Mouse (Mus musculus) heart, embryonic 12.5 days (tissue): ENCODE data around the gene Plekhm2. TPM values are rescaled to one million over a fixed set of nuclear protein-coding genes. Genes with fewer than 3 reads are reported as not detected.
A peak's percentile ranks its signal among the peaks of the same experiment; 100 is the strongest.

Source experiments
- ATAC-seq: fragments of 200-750 bp; cut with Nextera tagmentation; 2 replicates; pipeline ENCODE4 v1.8.0; 2017; ENCODE audit warnings: moderate TSS enrichment, moderate library complexity; ENCODE audit not compliant: insufficient number of reproducible peaks, low FRiP score
- H3K27ac ChIP-seq: fragments of 300-500 bp; sonication (generic); 2 replicates; pipeline ENCODE4 v1.5.1; 2016; ENCODE audit warnings: mild to moderate bottlenecking, moderate library complexity; ENCODE audit not compliant: poor library complexity, severe bottlenecking
- H3K27me3 ChIP-seq: fragments of 300-500 bp; sonication (generic); replicated peaks from 2 replicates; pipeline ENCODE4 v1.6.1; 2016; ENCODE audit warnings: mild to moderate bottlenecking, moderate library complexity
- H3K36me3 ChIP-seq: fragments of 300-500 bp; sonication (generic); 2 replicates; pipeline ENCODE4 v1.6.1; 2016; ENCODE audit warnings: mild to moderate bottlenecking, moderate library complexity
- H3K4me1 ChIP-seq: fragments of 300-500 bp; sonication (generic); replicated peaks from 2 replicates; pipeline ENCODE4 v1.6.1; 2016; ENCODE audit warnings: mild to moderate bottlenecking
- H3K4me2 ChIP-seq: fragments of 300-500 bp; sonication (generic); 2 replicates; pipeline ENCODE4 v1.6.1; 2016; ENCODE audit warnings: mild to moderate bottlenecking, moderate library complexity
- H3K4me3 ChIP-seq: fragments of 300-500 bp; sonication (generic); 2 replicates; pipeline ENCODE4 v1.5.1; 2016; ENCODE audit warnings: mild to moderate bottlenecking
- H3K9ac ChIP-seq: fragments of 300-500 bp; sonication (generic); 2 replicates; pipeline ENCODE4 v1.6.1; 2016; ENCODE audit warnings: mild to moderate bottlenecking, moderate library complexity
- H3K9me3 ChIP-seq: fragments of 300-500 bp; sonication (generic); replicated peaks from 2 replicates; pipeline ENCODE4 v1.6.1; 2016; ENCODE audit warnings: mild to moderate bottlenecking, moderate library complexity
- WGBS: fragments of 180-500 bp; shearing (Covaris S2); methylation state at CpG from one replicate; pipeline ENCODE4 v1.1.7; 2016; 5-methylcytosine and 5-hydroxymethylcytosine counted together
- polyA plus RNA-seq: library from polyadenylated mRNA; unstranded; fragments of >200 nt; fragmentation: Nextera tagmentation; extraction: Ambion mirVana; gene quantifications from 2 replicates; pipeline ENCODE4 v1.2.1, GENCODE M21; 2016

The Plekhm2 gene
- polyA plus RNA-seq, 1 experiment from 2014 or later: 6.2 TPM

DNA sequence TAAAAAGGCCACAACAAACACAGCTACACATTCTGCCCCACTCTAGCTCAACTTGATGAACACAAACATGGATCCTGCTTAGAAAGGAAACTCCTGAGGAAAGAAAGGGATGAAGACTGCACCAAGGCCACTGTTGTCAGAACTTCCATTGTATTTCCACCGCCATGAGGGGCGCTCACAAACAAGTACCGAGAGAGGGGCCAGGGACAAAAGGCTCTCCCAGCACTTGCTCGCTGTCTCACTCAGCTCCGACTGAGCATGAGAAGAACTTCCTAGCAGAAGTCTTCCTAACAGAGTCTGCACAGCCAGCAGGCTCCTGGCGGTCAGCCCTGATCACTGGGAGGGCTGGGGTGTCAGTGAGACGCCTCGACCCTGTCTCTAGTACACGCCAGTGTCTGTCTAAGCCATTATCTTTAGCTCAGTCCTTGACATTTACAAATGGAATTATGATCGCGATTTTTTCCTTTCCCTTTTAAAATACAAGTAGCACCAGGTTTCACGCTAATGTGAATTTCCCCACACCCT lies 18.1 kb upstream of the Plekhm2 start:
- H3K4me1 ChIP-seq: peaks cover 41% of the 10 kb centered on the region
- H3K9ac ChIP-seq: no peak overlapping the region
- peak overlapping the region; percentile 41 for H3K27ac ChIP-seq
- H3K4me3 ChIP-seq: no peak overlapping the region
- no peak for ATAC-seq
- H3K27me3 ChIP-seq: no peaks in the 10 kb centered on the region
- H3K4me2 ChIP-seq: no peak overlapping the region
- H3K36me3 ChIP-seq: peaks cover 47% of the 10 kb centered on the region
- H3K9me3 ChIP-seq: no peaks in the 10 kb centered on the region
- WGBS: 57% methylated on average over 12 of the region's 12 CpGs

DNA sequence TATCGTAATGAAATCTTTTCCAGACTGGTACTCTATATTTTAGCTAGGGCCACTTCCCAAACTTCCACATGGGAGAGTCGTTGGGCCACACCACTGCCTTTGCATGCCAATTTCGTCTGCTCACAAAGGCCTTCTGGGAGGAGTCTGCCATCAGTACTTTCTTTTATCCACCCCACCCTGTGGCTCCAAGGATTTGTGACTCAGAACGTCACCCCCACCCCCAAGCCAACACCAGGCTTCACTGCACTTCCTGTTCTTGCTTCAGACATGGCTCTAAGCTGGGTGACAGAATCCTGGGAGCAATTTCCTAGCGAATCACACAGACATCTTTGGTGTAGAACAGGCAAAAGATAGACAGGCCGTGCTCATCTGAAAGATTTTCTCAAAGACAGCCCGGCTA lies 17.1 kb upstream of the Plekhm2 start:
- no peaks in the 10 kb centered on the region for H3K27me3 ChIP-seq
- peaks cover 41% of the 10 kb centered on the region for H3K4me1 ChIP-seq
- 0 out of 2 replicates have a peak overlapping the region, but pooled peaks have one; percentile 2 for H3K27ac ChIP-seq
- 48% methylated on average over 7 of the region's 7 CpGs for WGBS
- H3K9ac ChIP-seq: no peak overlapping the region
- no peak overlapping the region for H3K4me3 ChIP-seq
- H3K4me2 ChIP-seq: no peak overlapping the region
- H3K36me3 ChIP-seq: peaks cover 42% of the 10 kb centered on the region
- no peaks in the 10 kb centered on the region for H3K9me3 ChIP-seq
- ATAC-seq: no peak

DNA sequence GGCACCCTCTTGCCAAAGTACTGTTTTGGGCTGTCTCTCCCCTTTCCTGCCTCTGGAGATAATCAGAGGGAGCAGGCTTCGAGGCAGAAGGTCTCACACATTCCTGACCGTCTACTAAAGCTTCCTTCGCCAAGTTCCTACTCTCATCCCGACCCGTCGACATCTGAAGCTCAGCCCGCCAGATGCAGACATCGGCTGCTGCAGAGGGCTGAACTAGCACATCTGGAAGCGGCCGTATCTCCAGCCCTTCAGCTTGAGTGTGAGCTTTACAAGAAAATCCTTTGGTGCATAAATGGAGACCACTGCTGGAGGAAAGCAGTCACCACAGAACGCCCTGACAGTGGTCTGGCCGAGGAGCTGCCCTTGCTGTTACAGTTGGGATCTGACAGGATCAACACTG lies 16.2 kb upstream of the Plekhm2 start:
- H3K9ac ChIP-seq: no peak overlapping the region
- no peak overlapping the region for H3K27ac ChIP-seq
- 28% methylated on average over 12 of the region's 12 CpGs for WGBS
- no peak for ATAC-seq
- peaks cover 48% of the 10 kb centered on the region for H3K4me1 ChIP-seq
- no peak overlapping the region; the same call in 1 of the 2 replicates for H3K4me2 ChIP-seq
- no peaks in the 10 kb centered on the region for H3K27me3 ChIP-seq
- no peak overlapping the region for H3K4me3 ChIP-seq
- peaks cover 33% of the 10 kb centered on the region for H3K36me3 ChIP-seq
- H3K9me3 ChIP-seq: no peaks in the 10 kb centered on the region

DNA sequence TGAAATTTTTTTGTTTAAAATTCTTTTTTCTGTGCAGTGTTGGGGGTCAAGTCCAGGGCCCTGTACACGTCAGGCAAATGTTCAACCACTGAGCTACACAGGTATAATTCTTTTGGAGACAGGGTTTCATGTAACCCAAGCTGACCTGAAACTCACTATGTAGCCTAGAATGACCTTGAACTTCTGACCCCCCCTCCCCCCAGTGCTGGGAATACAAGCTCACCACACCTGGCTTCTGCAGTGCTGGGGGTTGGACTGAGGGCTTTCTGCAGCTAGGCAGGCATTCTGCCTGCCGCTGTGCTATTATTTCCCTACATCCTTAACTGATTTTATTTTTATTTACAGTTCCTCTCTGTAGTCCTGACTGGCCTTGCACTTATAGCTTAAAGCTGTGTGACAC lies 14.3 kb upstream of the Plekhm2 start:
- Histone ChIP-seq H3K27ac (no peak overlapping the region), H3K9me3 (no peaks in the 10 kb centered on the region), H3K27me3 (no peaks in the 10 kb centered on the region), H3K9ac (no peak overlapping the region), H3K4me3 (no peak overlapping the region), H3K36me3 (peaks cover 16% of the 10 kb centered on the region), H3K4me1 (peaks cover 35% of the 10 kb centered on the region), H3K4me2 (no peak overlapping the region)
- 83% methylated on average over 2 of the region's 2 CpGs for WGBS
- no peak for ATAC-seq

DNA sequence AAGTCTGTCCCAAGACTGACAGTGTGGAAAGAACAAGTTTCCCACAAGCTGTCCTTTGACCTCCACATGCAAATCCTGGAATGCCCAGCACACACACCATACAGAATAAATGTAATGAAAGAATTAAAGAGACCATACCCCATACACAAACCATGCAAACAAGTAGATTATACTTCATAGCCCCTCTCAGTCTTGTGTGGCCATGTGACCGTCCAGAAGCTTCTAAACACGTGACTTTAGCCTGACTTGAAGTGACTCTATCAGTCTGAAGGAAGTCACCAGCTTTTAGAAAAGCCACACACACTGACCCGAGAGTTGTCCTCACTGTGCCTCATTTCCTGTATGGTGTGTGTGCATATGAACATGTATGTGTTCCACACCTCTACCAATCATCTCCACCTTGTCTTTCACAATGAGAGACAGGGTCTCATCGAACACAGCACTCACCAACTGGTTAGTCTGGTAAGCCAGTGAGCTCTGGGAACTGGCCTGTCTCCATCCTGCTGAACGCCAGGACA lies 11.8 kb upstream of the Plekhm2 start:
- 70% methylated on average over 5 of the region's 5 CpGs for WGBS
- H3K27me3 ChIP-seq: no peaks in the 10 kb centered on the region
- no peak overlapping the region for H3K9ac ChIP-seq
- H3K4me1 ChIP-seq: peaks cover 14% of the 10 kb centered on the region
- H3K27ac ChIP-seq: no peak overlapping the region
- no peak overlapping the region for H3K4me3 ChIP-seq
- no peak overlapping the region for H3K4me2 ChIP-seq
- H3K9me3 ChIP-seq: no peaks in the 10 kb centered on the region
- no peak for ATAC-seq
- H3K36me3 ChIP-seq: 0 out of 2 replicates have a peak, but pooled peaks cover 3% of the 10 kb centered on the region

DNA sequence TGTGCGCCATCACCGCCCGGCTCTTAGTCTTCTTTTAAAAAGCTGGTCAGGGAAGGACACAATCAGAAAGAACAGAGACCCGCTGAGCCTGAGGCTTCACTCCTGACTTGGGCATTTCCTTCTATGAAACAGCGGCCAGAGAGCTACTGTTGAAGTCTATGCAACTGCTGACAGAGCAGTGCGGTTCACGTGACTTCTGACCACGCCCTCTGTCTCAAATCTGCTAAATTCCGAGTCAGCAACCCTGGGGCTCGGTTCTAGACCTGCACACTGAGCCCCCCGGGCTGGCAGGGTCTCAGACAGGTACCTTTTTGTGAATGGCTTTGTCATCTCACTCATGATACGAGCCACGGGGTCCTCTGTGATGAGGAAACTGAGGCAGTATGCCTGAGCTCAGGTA lies 7.6 kb upstream of the Plekhm2 start:
- no peak overlapping the region for H3K27ac ChIP-seq
- 66% methylated on average over 13 of the region's 13 CpGs for WGBS
- H3K9ac ChIP-seq: no peak overlapping the region
- no peaks in the 10 kb centered on the region for H3K27me3 ChIP-seq
- no peak overlapping the region for H3K4me3 ChIP-seq
- no peaks in the 10 kb centered on the region for H3K9me3 ChIP-seq
- H3K4me2 ChIP-seq: no peak overlapping the region
- H3K4me1 ChIP-seq: peaks cover 7% of the 10 kb centered on the region; the same call in 1 of the 2 replicates
- no peaks in the 10 kb centered on the region for H3K36me3 ChIP-seq
- ATAC-seq: no peak

DNA sequence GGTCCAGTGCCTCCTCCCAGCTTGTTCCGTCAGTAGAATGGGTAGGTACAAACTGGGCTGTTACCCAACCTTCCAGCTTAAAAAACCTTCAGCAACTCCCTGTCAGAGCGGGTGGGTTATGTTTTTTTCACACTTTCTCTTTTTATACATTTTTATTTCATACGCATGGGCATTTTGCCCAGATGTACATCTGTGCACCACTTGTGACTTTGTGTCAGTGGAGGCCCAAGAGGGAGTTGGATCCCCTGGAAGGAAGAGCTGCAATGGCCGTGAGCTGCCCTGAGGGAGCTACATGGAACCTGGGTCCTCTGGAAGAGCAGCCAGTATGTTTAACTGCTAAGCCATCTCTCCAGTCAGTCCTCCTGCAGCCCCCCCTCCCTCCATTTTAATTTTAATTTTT lies 6.7 kb upstream of the Plekhm2 start:
- Histone ChIP-seq H3K4me1 (peaks cover 6% of the 10 kb centered on the region; the same call in 1 of the 2 replicates), H3K27me3 (no peaks in the 10 kb centered on the region), H3K4me3 (no peak overlapping the region), H3K4me2 (no peak overlapping the region), H3K36me3 (no peaks in the 10 kb centered on the region), H3K27ac (no peak overlapping the region), H3K9me3 (no peaks in the 10 kb centered on the region), H3K9ac (no peak overlapping the region)
- WGBS: 82% methylated on average over 4 of the region's 4 CpGs
- ATAC-seq: no peak

DNA sequence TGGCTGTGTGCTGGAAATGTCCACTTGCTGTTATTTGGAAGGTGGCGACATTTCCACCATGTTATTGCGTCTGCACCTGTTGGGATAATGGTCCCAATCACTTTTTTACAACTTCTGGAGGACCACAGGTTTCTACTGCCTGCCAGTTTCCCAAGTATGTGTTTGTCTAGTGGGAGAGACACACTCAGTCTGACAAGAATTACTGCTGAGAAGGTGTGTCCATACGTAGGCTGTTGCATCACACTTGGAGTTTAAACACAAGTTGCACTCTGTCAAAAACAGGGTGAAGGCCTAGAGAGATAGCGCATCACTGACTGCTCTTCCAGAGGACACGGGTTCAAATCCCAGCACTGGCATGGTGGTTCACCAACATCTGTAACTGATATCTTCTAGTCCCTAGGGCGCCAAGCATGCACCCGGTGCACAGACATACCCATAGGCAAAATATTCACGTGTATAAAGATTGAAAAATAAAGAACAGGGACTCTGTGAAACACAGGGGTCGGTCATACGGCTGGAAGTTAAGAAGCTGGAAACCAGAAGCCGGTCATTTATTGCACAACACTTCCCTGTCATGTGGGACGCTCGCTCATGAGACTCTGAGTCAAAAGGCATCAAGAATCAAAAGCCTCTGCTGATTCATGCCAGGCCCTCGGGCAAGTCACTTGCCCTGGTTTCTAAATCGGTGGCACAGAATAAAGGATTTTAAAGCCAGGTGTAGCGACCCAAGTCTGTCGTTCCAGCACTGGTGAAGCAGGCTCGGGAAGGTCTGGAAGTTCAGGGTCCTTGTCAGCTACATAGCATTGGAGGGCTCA lies 5.4 kb upstream of the Plekhm2 start:
- Histone ChIP-seq H3K36me3 (no peaks in the 10 kb centered on the region), H3K4me3 (no peak overlapping the region), H3K27me3 (no peaks in the 10 kb centered on the region), H3K27ac (no peak overlapping the region), H3K4me1 (peaks cover under 1% of the 10 kb centered on the region; the same call in 1 of the 2 replicates), H3K9me3 (no peaks in the 10 kb centered on the region), H3K9ac (no peak overlapping the region), H3K4me2 (no peak overlapping the region)
- no peak for ATAC-seq
- 84% methylated on average over 18 of the region's 18 CpGs for WGBS

DNA sequence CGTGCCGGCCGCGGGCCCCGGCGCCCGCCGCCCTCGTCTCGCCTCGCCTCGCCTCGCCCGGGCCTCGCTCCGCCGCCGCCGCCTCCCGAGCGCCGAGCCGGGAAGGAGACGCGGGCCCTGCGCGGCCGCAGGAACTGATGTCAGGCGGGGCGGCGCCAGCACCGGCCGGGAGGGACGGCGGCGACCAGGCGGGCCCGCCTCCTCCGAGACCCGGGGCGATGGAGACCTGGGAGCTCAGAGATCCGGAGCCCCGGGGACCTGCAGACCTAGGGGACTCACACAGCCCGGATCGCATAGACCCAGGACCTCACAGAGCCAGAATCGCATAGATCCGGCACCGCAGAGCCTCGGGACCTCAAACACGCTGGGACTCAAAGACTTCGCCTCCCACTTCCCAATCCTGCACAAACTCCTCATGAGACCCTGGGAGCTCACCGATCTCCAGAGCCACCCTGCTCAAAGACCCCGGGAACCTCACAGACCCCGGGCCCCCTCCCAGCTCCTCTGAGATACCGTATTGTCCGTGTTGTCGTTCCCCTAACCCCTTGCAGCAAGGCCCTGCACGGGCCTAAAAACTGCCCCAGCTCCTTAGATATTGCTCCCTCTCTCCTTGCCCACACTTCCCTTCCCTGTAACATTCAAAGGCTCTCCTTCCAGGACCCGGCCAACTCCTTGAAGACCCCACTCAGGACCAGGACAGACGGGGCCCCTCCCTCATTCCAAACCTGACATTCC lies 521 bp downstream of the Plekhm2 start:
- no peaks in the 10 kb centered on the region for H3K27me3 ChIP-seq
- peaks cover 21% of the 10 kb centered on the region for H3K36me3 ChIP-seq
- 2% methylated on average over 60 of the region's 60 CpGs for WGBS
- H3K27ac ChIP-seq: peak overlapping the region; percentile 87
- ATAC-seq: peak; percentile 85
- H3K4me1 ChIP-seq: peaks cover 21% of the 10 kb centered on the region
- peak overlapping the region; percentile 94 for H3K4me2 ChIP-seq
- H3K4me3 ChIP-seq: peak overlapping the region; percentile 76
- peak overlapping the region; percentile 90 for H3K9ac ChIP-seq
- H3K9me3 ChIP-seq: no peaks in the 10 kb centered on the region

DNA sequence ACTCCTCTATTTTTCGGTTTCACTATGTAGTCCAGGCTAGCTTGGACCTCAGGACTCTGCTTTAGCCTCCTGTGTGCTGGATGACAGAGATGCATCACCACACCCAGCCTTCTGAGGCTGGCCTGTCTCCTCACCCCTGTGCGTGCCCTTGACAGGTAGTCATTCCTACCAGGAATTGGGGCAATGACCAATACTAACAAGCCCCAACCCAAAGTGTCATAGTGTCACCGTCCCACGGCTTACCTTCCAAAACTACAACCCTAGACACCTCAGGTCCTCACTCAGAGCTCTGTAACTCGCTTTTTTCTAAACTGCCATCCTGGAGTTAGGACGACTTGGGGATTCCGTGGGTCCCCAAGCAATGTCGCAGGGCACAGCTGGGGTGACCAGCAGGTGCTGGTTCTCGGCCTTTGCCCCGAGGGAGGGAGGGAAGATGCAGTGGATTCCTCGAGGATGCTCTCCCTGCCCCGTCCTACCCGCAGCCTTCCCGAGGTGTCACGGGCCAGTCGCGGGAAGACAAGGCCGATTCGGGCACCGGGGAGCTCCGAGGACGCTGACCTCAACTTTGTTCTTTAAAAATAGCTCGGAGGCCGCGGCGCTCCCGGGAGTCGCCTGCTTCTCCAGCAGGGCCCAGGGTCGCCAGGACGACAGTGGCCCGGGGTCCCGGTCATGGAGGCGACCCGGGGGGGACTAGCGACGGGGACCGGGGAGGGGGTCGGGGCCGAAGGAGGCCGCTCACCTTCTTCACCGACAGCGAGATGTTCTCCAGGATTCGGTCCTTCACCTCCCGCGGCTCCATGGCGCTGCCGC lies 1.4 kb downstream of the Plekhm2 start:
- peak; percentile 30 for ATAC-seq
- WGBS: 4% methylated on average over 47 of the region's 47 CpGs
- H3K27ac ChIP-seq: peak overlapping the region; percentile 87
- peaks cover 29% of the 10 kb centered on the region for H3K4me1 ChIP-seq
- H3K36me3 ChIP-seq: peaks cover 30% of the 10 kb centered on the region
- no peaks in the 10 kb centered on the region for H3K27me3 ChIP-seq
- H3K4me3 ChIP-seq: peak overlapping the region; percentile 76
- no peaks in the 10 kb centered on the region for H3K9me3 ChIP-seq
- H3K9ac ChIP-seq: peak overlapping the region; percentile 90
- peak overlapping the region; percentile 94 for H3K4me2 ChIP-seq
